In the genomic region with DNA sequence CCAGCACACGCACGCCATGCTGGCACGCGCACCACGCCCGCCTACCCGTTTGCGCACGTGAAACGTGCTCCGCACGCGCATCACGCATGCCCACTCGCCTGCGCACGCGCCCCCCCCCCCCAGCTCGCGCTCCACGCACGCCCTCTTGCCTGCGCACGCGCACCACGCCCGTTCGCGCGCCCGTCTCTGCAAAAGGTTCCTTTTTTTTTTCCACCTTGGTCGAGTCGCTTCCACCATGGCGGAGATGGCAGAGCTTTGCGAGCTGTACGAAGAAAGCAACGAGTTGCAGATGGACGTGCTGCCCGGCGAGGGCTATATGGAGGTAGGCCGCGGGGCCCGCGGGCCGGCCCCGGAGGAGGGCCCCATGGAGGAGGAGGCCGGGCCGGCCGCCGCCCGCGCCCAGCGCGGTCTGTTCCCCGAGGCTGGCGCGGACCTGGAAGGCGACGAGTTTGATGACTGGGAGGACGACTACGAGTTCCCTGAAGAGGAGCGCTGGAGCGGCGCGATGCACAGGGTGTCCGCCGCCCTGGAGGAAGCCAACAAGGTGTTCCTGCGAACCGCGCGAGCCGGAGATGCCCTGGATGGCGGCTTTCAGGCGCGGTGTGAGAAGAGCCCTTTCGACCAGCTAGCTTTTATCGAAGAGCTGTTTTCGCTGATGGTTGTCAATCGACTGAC, we compare ENCODE assay signal across 8 mouse cellular contexts. TPM values are rescaled to one million over a fixed set of nuclear protein-coding genes. Genes with fewer than 3 reads are reported as not detected.
DNase-seq lines count a peak whose midpoint lies in the region; ATAC-seq and TF ChIP-seq lines count a peak whose summit lies in the region.

Gene Eid1 (plus strand): TSS at position 139 of the 675 bp plus-strand sequence.

- TF ChIP-seq POLR2A in bone marrow, adult 2 months (IDR thresholded peaks at IDR 0.05; ENCODE audit: borderline replicate concordance, control insufficient read depth, low read depth, low read length), result 0 out of 2 replicates have a peak, but pooled peaks have one; percentile 23

- no peak for TF ChIP-seq CTCF in bone marrow, adult 2 months (IDR thresholded peaks at IDR 0.05; ENCODE audit: control insufficient read depth, insufficient read depth, low read length)

- peak within 1 kb of the TSS; percentile 57 for H3K4me2 ChIP-seq in embryonic facial prominence, embryonic 15.5 days (replicated peaks)
- H3K4me2 ChIP-seq in kidney, embryonic 14.5 days (replicated peaks; ENCODE audit: low read depth, low read length), result peak within 1 kb of the TSS; percentile 45

- H3K4me1 ChIP-seq in bone marrow, adult 2 months (ENCODE audit: control insufficient read depth, insufficient read depth, low read length), result no peaks in the 10 kb centered on the region; the same call in 1 of the 2 replicates
- peaks cover 12% of the 10 kb centered on the region for H3K4me1 ChIP-seq in embryonic facial prominence, embryonic 15.5 days
- peaks cover 3% of the 10 kb centered on the region; the same call in 1 of the 2 replicates for H3K4me1 ChIP-seq in kidney, embryonic 14.5 days (ENCODE audit: control insufficient read depth, insufficient read depth, low read length)

- ATAC-seq in embryonic facial prominence, embryonic 15.5 days (ENCODE audit: insufficient number of reproducible peaks, low FRiP score, low TSS enrichment, low read depth), result peak; percentile 91
- peak; percentile 93 for ATAC-seq in kidney, embryonic 14.5 days (ENCODE audit: low FRiP score, low TSS enrichment)
- peak; percentile 72 for ATAC-seq in monocyte, adult 5-6 weeks (replicated peaks; ENCODE audit: insufficient number of reproducible peaks, low FRiP score, low TSS enrichment, poor library complexity, severe bottlenecking)

- peak; percentile 86 for DNase-seq in 416B (ENCODE audit: low read depth)
- peak; percentile 57 to 72 for DNase-seq in heart, adult 9 months (ENCODE audit: low spot score in 2 of 2)
- DNase-seq in liver, result peak; percentile 88
- peak; percentile 78 to 81 for DNase-seq in spleen, postnatal 36 days (ENCODE audit: low spot score in 2 of 2)

- H3K9ac ChIP-seq in embryonic facial prominence, embryonic 15.5 days, result peak within 1 kb of the TSS; percentile 68
- peak within 1 kb of the TSS; percentile 89 for H3K9ac ChIP-seq in kidney, embryonic 14.5 days (ENCODE audit: low read depth, low read length)

- H3K27ac ChIP-seq in bone marrow, adult 2 months (ENCODE audit: control insufficient read depth, insufficient read depth, low read depth, low read length, poor library complexity), result peak within 1 kb of the TSS; percentile 88
- H3K27ac ChIP-seq in embryonic facial prominence, embryonic 15.5 days (replicated peaks), result peak within 1 kb of the TSS; percentile 96
- H3K27ac ChIP-seq in kidney, embryonic 14.5 days (ENCODE audit: low read depth, low read length), result peak within 1 kb of the TSS; percentile 88

- peak within 1 kb of the TSS; percentile 95 for H3K4me3 ChIP-seq in bone marrow, adult 2 months (replicated peaks; ENCODE audit: control insufficient read depth, low read depth, low read length)
- peak within 1 kb of the TSS; percentile 77 for H3K4me3 ChIP-seq in embryonic facial prominence, embryonic 15.5 days (replicated peaks)
- H3K4me3 ChIP-seq in kidney, embryonic 14.5 days (ENCODE audit: low read length), result peak within 1 kb of the TSS; percentile 80

- no peaks in the 10 kb centered on the region for H3K36me3 ChIP-seq in embryonic facial prominence, embryonic 15.5 days
- no peaks in the 10 kb centered on the region for H3K36me3 ChIP-seq in kidney, embryonic 14.5 days (ENCODE audit: control insufficient read depth, insufficient read depth, low read length)

- H3K27me3 ChIP-seq in embryonic facial prominence, embryonic 15.5 days, result no peaks in the 10 kb centered on the region
- H3K27me3 ChIP-seq in kidney, embryonic 14.5 days (ENCODE audit: control insufficient read depth, insufficient read depth, low read length), result no peaks in the 10 kb centered on the region

- no peaks in the 10 kb centered on the region for H3K9me3 ChIP-seq in embryonic facial prominence, embryonic 15.5 days (replicated peaks)
- H3K9me3 ChIP-seq in kidney, embryonic 14.5 days (ENCODE audit: control insufficient read depth, low read length), result no peaks in the 10 kb centered on the region

- WGBS in bone marrow, adult 2 months, result under 1% methylated on average over 68 of the region's 79 CpGs
- under 1% methylated on average over 79 of the region's 79 CpGs for WGBS in embryonic facial prominence, embryonic 15.5 days
- under 1% methylated on average over 76 of the region's 79 CpGs for WGBS in kidney, embryonic 14.5 days

RNA-seq across cellular contexts. Expression of gene Eid1, which starts in this region (rescaled TPM):
- 52.8 and 67.1 TPM in 2 replicates for polyA plus RNA-seq in bone marrow, adult 2 months (2011; ENCODE audit: insufficient read depth, insufficient read length, low replicate concordance, missing spikeins)
- polyA plus RNA-seq in embryonic facial prominence, embryonic 15.5 days (2015; fragmentation: Nextera tagmentation; extraction: Ambion mirVana), result 227 and 241 TPM in 2 replicates
- 163 and 167 TPM in 2 replicates for polyA plus RNA-seq in kidney, embryonic 14.5 days (2014; fragmentation: Nextera tagmentation; extraction: Ambion mirVana)
- total RNA-seq in monocyte, adult 5-6 weeks (2017), result 73.2 to 86.9 TPM (median 83.8 TPM) in 3 replicates

Comparison
In these comparisons a context has a peak if more than half of its experiments do, and no peak if none do; other contexts are left out.
1. Peak in every context shown above with its lines: DNase-seq, ATAC-seq, H3K4me3 ChIP-seq and H3K27ac ChIP-seq.